Mouse (Mus musculus) ovary, postnatal 36 days (tissue): ENCODE results near the gene Trpm5.

Experiments
- DNase-seq: peaks from one replicate; pipeline ENCODE4 v3.0.0; 2022; ENCODE audit warnings: low spot score, mixed read lengths

Gene Trpm5

DNA sequence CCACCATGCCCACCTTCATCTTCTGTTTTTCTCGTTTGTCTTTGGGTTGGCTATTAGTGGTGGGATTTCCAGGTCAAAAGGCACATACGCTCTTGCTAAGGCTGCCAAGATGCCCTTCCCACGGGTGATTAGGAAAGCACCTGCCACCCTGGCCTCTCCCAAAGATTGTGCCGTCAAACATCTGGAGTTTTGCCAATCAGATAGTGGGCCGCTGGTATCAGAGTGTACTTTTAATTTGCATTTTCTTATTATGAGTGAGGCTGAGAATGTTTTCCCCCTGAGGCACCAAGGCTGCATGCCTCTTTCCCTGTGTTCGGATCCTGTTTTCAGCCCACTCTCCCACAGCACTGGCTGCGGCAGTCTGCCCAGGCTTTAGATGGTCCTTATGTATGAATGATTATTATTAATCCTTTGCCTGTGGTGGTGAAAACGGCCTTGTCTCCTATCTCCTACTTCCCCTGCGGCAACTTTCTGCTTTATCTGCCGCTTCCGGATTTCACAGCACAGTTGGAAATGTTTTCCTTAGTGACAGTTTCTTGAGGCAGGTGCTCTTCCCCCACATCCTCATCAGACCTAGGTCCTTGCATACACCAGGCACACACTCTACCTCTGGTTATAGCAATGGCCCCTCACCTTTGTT, 10.9 kb upstream of the Trpm5 start:
- DNase-seq: no peak

DNA sequence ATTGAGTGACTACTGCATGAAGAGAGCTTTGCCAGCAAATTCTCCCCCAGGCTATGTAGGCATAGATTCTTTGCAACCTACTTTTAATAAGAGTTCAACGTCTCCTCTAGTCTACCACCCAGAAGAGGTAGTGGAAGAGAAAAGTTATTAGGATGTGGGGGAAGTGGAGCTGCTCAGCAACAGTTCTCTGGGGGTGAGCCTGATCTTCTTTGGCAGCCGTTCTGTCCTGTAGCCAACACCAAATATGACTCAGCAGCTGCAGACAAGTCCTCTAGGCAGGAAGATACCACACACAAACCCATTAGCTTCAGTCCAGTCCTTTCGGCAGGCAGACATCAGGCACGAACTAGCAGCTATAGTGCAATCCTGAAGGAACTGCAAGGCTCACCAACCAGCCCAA, 6.3 kb upstream of the Trpm5 start:
- DNase-seq: no peak

DNA sequence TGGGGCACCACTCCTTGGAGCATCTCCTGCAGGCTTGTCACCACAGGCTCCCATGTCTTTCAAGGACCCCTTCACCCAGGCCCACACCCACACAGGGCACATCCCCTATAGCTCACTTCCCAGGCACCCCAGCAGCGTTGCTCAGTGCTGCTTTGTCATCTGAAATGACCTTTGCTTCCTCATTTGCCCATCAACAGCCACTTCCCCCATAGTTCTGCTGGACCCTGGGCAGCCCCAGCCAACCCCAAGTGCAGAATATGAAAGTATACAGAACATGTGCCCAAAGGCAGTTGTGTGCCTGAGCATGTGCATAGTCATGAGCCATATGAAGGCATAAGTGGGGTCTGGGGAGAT, 1.1 kb upstream of the Trpm5 start:
- no peak for DNase-seq

DNA sequence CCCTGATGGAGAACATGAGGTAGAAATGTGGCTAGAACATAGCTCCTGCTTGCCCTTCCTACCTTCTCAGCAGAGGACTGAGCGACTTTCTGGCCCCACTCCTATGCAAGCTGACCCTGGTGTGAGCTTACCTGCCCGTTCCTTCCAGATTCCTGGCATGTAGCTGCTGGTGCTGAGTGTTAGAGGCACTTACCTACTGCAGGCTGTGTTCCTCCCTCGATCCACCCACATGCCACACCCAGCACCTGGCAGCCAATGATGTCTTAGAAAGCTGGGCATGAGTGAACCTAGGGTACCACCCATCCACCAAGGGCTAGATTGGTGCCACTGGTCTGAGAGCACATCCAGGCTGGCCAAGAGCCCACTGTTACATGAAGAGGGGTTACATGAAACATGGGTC, 595 bp downstream of the Trpm5 start:
- no peak for DNase-seq

DNA sequence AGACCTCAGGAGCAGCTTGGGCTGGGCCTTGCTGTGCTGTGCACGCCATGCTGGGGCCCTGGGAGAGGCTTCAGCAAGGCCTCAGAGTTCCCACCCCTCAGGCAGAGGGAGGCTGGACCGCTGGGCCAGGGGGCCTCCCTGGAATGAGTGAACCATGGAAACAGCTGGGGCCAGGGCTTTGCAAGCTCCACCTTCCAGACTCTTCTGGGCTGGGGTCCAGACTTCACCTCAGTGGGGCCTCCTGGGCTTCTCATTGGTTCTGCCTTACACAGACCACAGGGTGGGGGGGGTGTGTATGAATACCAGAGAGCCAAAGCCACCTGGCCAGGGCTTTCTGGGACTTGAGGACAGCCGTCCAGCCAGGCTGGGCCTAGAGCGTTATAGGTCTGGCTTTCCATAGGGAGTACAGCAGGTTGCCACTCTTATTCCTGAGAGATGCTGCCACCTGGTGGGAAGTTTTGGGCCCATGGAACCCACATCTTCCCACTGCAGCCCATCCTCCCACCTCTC, 7.3 kb downstream of the Trpm5 start:
- DNase-seq: peak; percentile 56

DNA sequence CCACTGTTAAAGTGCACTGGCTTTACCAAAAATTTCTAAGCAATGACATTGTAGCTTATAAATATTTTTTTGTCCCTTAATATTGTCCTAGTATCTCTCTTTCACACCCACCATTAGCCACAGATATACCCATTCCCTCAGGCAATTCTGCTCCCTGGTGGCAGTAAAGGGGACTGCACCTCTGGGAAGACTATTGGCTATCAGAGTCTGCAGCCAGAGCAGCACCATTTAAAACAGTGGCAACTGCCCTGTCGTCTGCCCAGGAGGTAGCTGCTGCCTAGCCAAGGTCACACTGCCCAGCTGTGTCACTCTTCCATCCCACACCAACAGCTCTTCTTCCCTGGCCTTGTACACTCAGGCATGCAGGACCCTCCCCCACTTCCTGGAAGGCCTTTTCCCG, 8.1 kb downstream of the Trpm5 start:
- peak; percentile 68 for DNase-seq

DNA sequence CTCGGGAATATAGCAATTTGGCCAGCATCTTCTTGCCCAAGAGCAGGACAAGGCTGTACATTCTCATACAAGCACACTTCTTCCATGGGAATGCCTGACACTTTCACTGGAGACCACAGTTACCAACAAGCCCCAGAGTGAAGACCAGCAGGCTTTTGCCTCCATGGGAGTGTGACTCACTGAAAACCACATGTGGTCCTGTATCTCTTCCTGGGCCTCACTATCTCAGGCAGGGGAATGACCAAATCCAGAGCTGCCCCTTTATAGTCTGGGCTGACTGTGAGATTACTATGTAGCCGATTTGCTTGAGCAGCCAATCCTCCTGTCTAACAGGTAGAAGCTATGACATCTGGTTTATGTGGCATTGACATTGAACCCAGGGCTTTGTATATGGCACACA, 10.7 kb downstream of the Trpm5 start:
- DNase-seq: no peak

DNA sequence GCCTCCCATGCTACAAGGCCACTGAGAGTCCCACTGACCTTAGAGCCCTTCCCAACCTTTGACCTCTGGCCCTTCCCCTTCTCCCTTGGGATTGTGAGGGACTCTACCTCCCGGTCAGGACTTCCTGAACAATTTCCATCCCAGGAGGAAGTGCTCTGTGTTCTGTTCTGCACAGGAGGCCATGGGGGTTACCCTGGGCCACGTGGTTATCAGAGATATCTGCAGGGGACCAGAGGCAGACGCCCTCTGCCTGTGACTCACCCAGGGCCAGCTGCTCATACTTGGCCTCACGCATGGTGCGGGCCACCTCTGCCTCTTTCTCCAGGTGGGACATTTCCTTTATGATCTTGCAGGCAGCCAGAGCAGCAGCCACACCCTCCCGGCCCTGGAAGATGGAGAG, 12.4 kb downstream of the Trpm5 start:
- no peak for DNase-seq

DNA sequence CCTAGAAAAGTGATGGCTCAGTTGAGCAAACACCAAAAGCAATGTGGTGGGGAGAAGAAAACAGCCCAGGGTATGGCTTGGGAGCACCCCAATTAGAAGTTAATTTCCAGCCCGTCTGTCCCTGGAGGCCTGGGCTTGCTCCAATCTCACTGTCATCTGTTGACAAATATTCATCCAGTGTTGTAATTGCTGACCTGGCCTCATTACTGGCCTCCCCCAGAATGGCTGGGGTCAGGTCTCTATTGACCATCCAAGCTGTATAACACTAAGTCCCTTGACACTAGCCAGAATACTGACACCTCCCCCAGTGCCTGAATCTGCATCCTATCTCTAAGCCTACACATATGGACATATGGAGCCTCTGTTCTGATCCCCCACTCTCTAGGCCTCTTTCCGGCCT, 17.1 kb downstream of the Trpm5 start:
- DNase-seq: no peak

DNA sequence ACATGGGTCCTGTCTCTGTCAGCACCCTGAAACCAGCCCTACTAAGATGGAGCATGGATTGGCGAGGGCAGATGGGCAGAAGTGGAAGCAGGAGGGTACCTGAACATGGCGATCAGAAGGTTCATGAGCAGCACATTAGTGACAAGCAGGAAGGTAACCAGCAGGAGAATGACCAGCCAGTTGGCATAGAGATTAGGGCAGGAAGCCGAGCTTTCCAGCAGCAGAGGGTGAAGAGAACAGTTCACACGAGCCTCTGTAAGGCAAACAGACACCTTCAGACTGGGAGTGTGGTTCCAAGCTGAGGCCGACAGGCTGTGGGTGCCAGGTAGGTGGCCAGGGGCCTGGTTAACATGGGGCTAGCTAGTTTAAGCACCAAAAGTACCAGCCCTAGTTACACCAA, 19.0 kb downstream of the Trpm5 start:
- no peak for DNase-seq

DNA sequence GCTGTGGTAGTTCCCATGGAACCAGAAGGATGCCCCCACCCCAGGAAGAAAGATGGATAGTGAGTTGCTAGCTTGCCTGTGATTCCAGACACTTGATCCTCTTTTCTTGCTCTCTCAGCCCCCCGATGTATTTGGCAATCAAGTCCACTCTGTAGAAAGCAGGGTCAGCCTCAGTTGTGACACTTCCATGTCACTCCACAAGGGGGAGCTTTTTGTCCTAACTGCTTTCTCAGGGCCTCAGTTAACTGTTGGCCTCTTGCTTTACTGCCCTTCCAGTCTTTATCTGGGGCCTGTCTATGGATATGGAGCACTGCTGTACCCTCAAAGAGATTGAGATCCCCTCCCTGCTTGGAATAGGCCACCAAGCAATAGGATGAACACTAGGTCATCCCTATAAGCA, 21.4 kb downstream of the Trpm5 start:
- DNase-seq: no peak

DNA sequence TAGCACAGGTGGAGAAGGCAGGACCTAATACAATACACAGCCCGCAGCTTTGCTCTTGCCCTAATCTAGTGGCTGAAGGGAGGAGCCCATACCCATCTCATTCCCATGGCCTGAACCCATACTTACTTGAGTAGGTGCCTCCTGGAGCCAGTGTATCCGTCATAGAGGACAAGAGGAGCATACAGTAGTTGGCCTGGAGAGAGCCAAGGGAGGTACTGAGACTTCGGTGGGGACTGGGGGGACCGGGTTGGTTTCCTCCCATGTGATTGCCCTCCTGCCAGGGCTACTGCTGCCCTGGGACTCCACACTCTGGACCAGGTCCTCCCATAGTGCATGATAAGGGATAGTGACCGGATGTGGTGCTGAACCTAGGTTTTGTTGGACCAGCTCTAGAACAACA, 21.8 kb downstream of the Trpm5 start:
- DNase-seq: no peak

DNA sequence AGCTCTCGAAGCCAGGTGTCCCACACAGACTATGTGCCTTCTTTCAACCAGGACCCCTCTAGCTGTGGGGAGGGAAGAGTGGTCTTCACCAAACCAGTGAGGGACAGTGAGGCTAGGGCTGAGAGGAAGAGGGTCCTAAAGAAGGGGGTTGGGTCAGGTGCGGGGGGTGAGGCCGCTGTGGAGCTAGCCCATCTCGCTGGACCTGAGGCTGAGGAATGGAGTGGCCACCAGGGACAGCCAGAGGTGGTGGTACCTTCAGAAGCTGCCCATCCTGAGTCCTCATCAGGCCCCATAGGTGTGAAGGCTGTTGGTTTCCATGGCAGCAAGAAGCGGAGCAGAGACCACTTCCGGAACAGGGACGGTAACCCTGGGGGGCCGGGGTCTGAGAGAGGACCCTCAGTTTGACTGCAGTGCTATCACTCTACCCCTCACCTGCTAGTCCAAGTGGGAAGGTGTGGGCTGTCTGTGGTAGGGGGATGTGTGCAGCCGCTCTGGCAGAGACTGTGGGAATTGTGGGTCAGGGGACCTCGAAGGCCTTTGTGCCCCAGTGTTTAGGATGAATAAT, 23.9 kb downstream of the Trpm5 start:
- DNase-seq: no peak

DNA sequence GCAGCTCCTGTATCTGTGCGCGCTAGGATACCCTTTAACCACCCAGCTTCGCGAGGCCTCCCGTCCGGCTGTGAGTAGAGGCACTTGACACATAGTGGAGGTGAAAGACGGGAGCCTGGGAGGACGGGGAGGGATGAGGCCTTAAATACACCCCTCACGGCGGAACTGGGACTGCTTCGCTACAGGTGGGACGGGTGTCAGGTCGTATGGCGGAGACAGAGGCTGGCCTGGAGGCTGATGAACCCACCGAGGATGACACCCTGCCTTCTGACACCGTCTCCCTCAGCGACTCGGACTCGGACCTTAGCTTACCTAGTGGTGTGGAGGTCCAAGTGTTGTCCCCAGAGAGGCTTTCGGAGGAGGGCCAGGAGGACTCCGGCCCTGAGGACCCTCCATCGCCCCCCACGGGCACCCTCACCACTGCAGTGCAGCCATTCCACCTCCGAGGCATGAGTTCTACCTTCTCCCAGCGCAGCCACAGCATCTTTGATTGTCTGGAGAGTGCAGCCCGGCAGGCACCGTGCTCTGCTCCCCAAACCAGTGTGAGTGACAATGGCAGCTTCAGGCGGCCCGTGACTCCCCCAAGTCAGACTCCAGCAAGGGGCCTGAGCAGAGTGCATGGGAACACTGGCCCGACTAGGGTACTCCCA, 24.6 kb downstream of the Trpm5 start:
- no peak for DNase-seq

DNA sequence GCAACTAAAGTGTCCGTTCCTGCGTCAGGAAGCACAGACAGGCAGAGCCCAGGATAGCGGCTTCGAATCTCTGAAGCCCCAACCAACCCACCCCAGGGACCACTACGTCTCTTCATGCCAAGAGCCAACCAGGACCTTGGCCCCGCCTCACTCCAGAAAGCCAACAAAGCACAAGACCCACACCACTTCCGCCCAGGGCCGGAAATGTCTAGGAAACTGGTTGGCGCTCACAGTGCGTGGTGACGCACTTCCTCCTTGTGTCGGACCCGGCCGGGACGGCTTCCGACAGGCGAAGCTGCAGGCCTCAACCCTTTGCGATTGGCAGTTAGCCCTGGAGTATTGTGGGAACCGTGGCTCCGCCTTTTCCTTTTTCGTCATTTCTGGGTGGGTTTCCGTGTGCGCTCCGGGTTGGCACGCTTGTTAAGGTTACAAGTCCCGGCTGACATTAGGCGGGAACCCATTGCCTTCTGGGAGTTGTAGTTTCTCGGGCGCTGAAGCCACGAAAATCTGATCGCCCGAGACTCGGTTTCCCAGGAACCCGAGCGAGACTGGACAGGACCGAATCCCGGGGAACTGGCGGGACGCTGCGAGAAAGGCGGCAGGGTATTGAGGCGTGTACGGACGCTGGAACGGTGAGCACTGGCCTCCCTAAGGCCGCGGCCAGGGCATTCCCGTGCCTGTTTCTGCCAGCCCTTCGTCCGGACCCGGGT, 25.4 kb downstream of the Trpm5 start, which contains the start of gene Tssc4:
Gene Tssc4, plus strand, starts transcription at position 368 of the 710 bp plus-strand sequence.
- peak; percentile 94 for DNase-seq

DNA sequence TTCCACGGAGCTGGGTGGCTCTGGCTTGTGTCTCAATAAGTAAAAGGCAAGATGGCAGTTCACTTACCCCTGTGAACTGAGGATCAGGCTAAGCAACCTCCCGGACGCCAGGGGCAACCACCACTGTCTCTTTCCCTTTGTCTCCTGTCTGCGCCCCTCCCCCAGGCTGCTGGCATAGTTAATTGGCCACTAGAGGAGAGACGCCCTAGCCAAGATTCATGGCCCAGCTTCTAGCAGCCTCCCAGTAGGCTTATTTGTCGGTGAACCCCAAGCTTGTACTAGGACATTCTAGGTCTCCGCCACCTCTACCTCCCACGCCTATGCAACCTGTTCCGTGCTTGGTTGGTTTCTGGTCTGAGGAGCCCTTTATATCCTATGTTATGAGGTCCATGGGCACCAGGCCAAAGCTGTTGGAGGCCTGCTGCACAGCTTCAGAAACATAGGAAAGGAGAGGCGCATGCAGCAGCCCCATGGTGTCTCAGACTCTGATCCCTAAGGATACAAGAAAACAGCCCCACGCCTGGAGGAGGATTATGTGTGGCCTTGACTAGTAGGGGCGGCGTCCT, 26.0 kb downstream of the Trpm5 start:
- DNase-seq: peak; percentile 52

DNA sequence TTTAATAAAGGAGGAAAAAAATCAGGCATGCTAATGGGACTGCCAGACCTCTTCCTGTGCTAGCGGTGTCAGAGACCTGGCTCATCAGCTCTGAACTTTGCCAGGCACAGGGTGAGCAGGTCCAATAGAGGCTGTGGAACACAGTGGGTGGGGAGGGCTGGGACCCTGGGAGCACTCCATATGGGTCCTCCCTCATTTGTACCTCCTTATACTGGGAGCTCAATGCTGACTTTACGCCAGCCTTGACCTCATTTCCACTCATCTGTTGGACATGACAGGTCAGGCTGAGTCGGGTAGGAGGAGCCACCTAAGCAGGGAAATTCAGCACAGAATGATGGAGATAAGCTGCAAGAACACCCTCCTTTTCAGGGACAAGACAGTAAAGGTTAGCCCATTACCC, 26.5 kb downstream of the Trpm5 start:
- no peak for DNase-seq

DNA sequence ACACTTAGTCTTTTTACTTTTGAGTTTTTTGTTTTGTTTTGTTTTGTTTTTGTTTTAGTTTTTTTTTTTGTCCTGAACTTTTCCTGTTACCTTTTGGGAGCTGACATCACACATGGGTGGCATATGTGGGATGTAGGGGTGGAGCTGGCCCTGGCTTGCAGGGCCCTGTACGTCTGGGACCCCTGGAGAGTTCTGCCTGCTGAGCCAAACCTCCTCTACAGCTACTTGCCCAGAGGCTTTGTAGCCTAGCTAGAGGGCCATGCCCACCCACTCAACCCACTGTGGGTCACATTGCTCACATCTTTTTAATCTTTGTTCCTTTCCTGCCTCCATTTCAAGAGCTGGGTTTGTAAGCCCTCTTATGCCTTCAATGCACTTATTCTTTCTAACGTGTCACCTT, 27.0 kb downstream of the Trpm5 start:
- DNase-seq: no peak

DNA sequence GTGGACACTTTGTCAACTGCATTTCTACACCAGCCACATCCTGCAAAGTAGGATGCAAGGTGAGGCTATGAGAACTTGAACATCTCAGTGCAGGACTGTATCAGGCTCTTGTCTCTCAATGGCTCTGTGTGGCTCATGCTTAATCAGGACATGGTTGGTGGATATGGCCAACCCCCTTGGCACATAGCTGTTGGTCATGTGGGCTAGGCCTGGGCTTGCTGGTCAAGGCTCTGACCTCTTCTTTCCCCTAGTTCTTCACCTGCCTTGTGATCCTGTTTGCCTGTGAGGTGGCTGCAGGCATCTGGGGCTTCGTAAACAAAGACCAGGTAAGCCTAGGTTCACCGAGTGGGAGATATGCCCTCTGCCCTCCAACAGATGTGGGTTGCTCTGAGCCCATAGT, 28.8 kb downstream of the Trpm5 start:
- DNase-seq: no peak

DNA sequence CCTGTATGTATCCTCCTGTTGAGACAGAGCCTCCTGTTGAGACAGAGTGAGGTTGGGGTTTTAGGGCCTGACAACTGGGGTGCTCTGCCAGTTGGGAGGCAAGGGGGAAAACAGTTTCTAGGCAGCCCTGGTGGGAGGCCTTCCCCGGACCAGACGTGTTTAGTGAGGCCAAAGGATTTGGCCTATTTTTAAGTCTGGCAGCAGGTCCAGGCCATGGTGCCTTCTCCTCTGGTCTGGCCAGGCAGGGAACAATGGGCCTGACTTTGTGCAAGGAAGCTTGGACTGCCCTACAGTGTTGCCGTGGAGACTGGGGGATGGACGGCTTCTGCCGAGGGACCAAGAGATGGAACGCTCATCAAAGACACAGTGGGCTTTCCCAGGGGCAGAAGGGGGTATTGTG, 30.2 kb downstream of the Trpm5 start:
- DNase-seq: no peak

DNA sequence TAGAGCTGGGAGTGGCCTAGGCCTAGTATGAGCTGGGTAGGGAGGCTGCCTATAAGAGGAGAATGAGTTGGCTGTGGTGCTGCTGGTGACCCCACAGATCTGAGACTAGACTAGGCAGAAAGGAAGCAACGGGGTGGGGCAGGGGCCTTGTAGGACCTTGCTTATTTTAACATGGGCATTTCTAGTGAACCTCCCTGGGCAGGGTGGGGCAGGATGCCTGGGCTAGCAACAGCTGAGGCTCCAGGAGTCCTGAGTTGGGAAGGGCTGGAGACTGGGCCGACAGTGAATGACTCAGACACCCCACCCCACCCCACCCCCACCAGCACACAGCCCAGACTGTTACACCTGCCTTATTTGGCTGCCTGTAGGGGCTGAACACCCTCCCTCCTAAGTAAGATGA, 31.7 kb downstream of the Trpm5 start:
- DNase-seq: no peak

DNA sequence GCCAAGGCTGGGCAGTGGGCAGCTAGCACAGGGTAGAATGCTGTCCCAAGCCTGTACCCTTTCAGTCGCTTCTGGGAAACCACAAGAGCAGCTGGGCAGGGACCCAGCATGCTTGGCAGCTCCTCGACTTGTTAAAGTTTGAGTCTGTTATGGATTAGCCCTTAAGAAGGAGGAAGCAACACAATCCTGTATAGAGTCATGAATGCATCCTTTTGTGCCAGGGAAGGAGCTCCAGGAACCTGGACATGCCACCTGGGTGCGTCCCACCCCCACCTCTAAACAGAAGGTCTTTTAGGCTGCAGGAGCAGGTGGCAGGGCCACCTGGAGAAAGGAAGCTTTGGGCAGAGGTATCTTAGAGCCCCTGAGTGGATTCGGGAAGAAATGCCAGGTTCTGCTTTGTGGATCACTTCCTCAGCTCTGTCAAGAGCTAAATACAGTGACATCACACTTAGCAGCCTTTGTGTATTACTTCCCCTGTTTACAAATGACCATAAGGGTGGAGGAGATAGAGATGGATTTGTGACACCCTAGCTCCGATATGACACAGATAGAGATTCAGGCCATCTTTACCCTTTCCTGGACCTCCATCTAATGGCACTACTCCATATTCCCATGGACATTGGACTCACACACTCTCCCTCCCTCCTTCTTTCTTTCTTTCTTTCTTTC, 35.1 kb downstream of the Trpm5 start:
- no peak for DNase-seq
